Mouse (Mus musculus) ES-E14 (cell line): ENCODE measurements around the gene Pklr. TPM values are rescaled to one million over a fixed set of nuclear protein-coding genes. Genes with fewer than 3 reads are reported as not detected.

ENCODE experiments used
- DNase-seq: peaks from one replicate; pipeline ENCODE4 v3.0.0-alpha.2; 2013; ENCODE audit warnings: low read depth, low spot score
- H3K27ac ChIP-seq: 2 replicates; pipeline ENCODE4 v1.5.1; 2012; ENCODE audit warnings: low read depth, mild to moderate bottlenecking, low read length, moderate library complexity, mixed read lengths; ENCODE audit not compliant: poor library complexity, insufficient read depth, severe bottlenecking
- H3K36me3 ChIP-seq: 2 replicates; pipeline ENCODE4 v1.6.1; 2012; ENCODE audit warnings: mild to moderate bottlenecking, low read length, moderate library complexity, mixed read lengths; ENCODE audit not compliant: control insufficient read depth, poor library complexity, insufficient read depth, severe bottlenecking
- H3K4me1 ChIP-seq, 2 experiments: fragments of 150-350 bp in 1 of 2; sonication (generic) in 1 of 2; 2 replicates each; pipeline ENCODE4 v1.6.1; 2012; ENCODE audit warnings: low read length in 2 of 2, mild to moderate bottlenecking in 1 of 2, mixed read lengths in 1 of 2; ENCODE audit not compliant: control insufficient read depth in 2 of 2, insufficient read depth in 2 of 2, poor library complexity in 1 of 2
- H3K4me3 ChIP-seq, 2 experiments: fragments of 150-350 bp in 1 of 2; sonication (generic) in 1 of 2; 2 replicates each; pipeline ENCODE4 v1.5.1; 2012; ENCODE audit warnings: low read length in 2 of 2, low read depth in 1 of 2, mild to moderate bottlenecking in 1 of 2, mixed read lengths in 1 of 2; ENCODE audit not compliant: insufficient read depth in 1 of 2, poor library complexity in 1 of 2, severe bottlenecking in 1 of 2
- H3K9ac ChIP-seq: 2 replicates; pipeline ENCODE4 v1.6.1; 2012; ENCODE audit warnings: low read depth, mild to moderate bottlenecking, low read length, mixed read lengths; ENCODE audit not compliant: poor library complexity, insufficient read depth, severe bottlenecking
- H3K9me3 ChIP-seq: fragments of 150-350 bp; sonication (generic); 2 replicates; pipeline ENCODE4 v1.6.1; 2012; ENCODE audit warnings: low read depth, mild to moderate bottlenecking, low read length; ENCODE audit not compliant: control insufficient read depth, insufficient read depth
- CHD2 ChIP-seq: IDR thresholded peaks from 2 replicates; pipeline ENCODE4 v1.6.1; 2014; ENCODE audit warnings: mild to moderate bottlenecking, low read depth, low read length, inconsistent platforms
- HCFC1 ChIP-seq: IDR thresholded peaks from 2 replicates; pipeline ENCODE4 v1.6.1; 2012; ENCODE audit warnings: low read length, inconsistent platforms, borderline replicate concordance; ENCODE audit not compliant: insufficient read depth
- MAFK ChIP-seq: IDR thresholded peaks from 2 replicates; pipeline ENCODE4 v1.6.1; 2014; ENCODE audit warnings: mild to moderate bottlenecking, low read depth, low read length, inconsistent platforms; ENCODE audit not compliant: insufficient read depth
- ZC3H11A ChIP-seq: IDR thresholded peaks from 2 replicates; pipeline ENCODE4 v1.6.1; 2012; ENCODE audit warnings: low read depth, mild to moderate bottlenecking, inconsistent platforms, low read length, borderline replicate concordance
- ZNF384 ChIP-seq: IDR thresholded peaks from 2 replicates; pipeline ENCODE4 v1.6.1; 2012; ENCODE audit warnings: low read depth, low read length, inconsistent platforms
- in situ Hi-C, 2 experiments: fragments of 600-800 bp; cut with MboI; formaldehyde crosslinking; loops; one replicate each; pipeline ENCODE4 v1.15.1; 2025; ENCODE audit warnings: low sequenced_read_pairs in 2 of 2, inconsistent platforms in 1 of 2; ENCODE audit not compliant: unreplicated experiment in 2 of 2
- total RNA-seq: library from RNA; depleted of rRNA; stranded (reverse); fragments of 300-350 nt; gene quantifications from 2 replicates; pipeline ENCODE4 v1.2.3, GENCODE M21; 2012

Pklr gene
- total RNA-seq, 1 experiment, result 0.85 TPM

- no peak for DNase-seq
- no peak overlapping the region for H3K4me3 ChIP-seq
- H3K9ac ChIP-seq, result no peak overlapping the region
- in situ Hi-C loops, result no loop called here
- H3K27ac ChIP-seq, result no peak overlapping the region
- H3K4me1 ChIP-seq, result no peaks in the 10 kb centered on the region; a peak in 1 of 4 replicates
- no peak for TF ChIP-seq MAFK
- no peak for TF ChIP-seq CHD2
- TF ChIP-seq ZNF384, result no peak
- no peak for TF ChIP-seq HCFC1
- TF ChIP-seq ZC3H11A, result no peak
- H3K9me3 ChIP-seq, result no peaks in the 10 kb centered on the region
- no peaks in the 10 kb centered on the region for H3K36me3 ChIP-seq
Measured at GRCm38 (mm10) chr3:89113058-89113457, 22.9 kb upstream of the Pklr start.

- Histone ChIP-seq H3K4me3 (no peak overlapping the region), H3K36me3 (no peaks in the 10 kb centered on the region), H3K9me3 (no peaks in the 10 kb centered on the region), H3K4me1 (no peaks in the 10 kb centered on the region; a peak in 1 of 4 replicates), H3K9ac (no peak overlapping the region), H3K27ac (no peak overlapping the region)
- TF ChIP-seq ZNF384, result no peak
- no peak for TF ChIP-seq ZC3H11A
- no peak for TF ChIP-seq MAFK
- no peak for TF ChIP-seq CHD2
- TF ChIP-seq HCFC1, result no peak
- in situ Hi-C loops, result no loop called here
- DNase-seq, result no peak
Measured at GRCm38 (mm10) chr3:89115522-89115921, 20.4 kb upstream of the Pklr start.

GRCm38 (mm10) chr3:89123313-89123712 lies 12.6 kb upstream of the Pklr start:
- H3K36me3 ChIP-seq, result no peaks in the 10 kb centered on the region
- H3K9ac ChIP-seq, result no peak overlapping the region
- no peak overlapping the region for H3K4me3 ChIP-seq
- H3K27ac ChIP-seq, result no peak overlapping the region
- in situ Hi-C loops, result no loop called here
- DNase-seq, result no peak
- TF ChIP-seq CHD2 (no peak), ZNF384 (no peak), MAFK (no peak), HCFC1 (no peak), ZC3H11A (no peak)
- H3K4me1 ChIP-seq, result no peaks in the 10 kb centered on the region
- no peaks in the 10 kb centered on the region for H3K9me3 ChIP-seq

- H3K4me1 ChIP-seq, result no peaks in the 10 kb centered on the region
- no peak overlapping the region for H3K4me3 ChIP-seq
- TF ChIP-seq CHD2, result no peak
- no peak for TF ChIP-seq ZNF384
- no peak for TF ChIP-seq MAFK
- no peak for TF ChIP-seq HCFC1
- no peak for TF ChIP-seq ZC3H11A
- H3K36me3 ChIP-seq, result no peaks in the 10 kb centered on the region
- no peak overlapping the region for H3K27ac ChIP-seq
- in situ Hi-C loops, result no loop called here
- no peaks in the 10 kb centered on the region for H3K9me3 ChIP-seq
- no peak for DNase-seq
- no peak overlapping the region for H3K9ac ChIP-seq
Measured at GRCm38 (mm10) chr3:89124241-89124640, 11.7 kb upstream of the Pklr start.

- no peak for DNase-seq
- TF ChIP-seq MAFK (no peak), CHD2 (no peak), ZC3H11A (no peak), ZNF384 (no peak), HCFC1 (no peak)
- H3K9ac ChIP-seq, result no peak overlapping the region
- no peaks in the 10 kb centered on the region for H3K9me3 ChIP-seq
- H3K36me3 ChIP-seq, result no peaks in the 10 kb centered on the region
- no peak overlapping the region for H3K4me3 ChIP-seq
- H3K27ac ChIP-seq, result no peak overlapping the region
- no peaks in the 10 kb centered on the region for H3K4me1 ChIP-seq
- in situ Hi-C loops, result no loop called here
Measured at GRCm38 (mm10) chr3:89125981-89126380, 10.0 kb upstream of the Pklr start.
